Mouse (Mus musculus) WW6 (cell line): ENCODE measurements around the gene Disc1.

Source experiments
- DNase-seq: peaks from one replicate; pipeline ENCODE4 v3.0.0-alpha.2; 2013; ENCODE audit warnings: low read depth, low spot score

Gene Disc1

DNA sequence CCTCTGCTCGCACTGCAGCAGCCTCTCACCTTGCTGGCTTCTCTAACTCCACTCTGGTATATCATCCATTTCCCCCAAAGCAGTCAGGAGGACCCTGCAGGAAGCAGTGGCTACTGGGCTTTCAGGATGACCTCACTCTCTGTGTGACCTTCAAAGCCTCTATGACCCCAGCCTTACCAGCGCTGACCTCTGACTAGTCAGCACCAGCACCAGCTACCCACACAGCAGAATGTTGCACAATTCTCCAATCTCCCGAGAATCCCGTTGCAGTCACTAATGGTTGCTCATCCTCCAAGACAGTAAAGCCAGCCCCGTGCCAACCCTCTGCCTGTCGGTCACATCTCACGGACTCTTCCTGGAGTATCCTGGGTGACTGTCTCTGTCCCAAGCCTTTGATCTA, 73.6 kb downstream of the Disc1 start:
- no peak for DNase-seq

DNA sequence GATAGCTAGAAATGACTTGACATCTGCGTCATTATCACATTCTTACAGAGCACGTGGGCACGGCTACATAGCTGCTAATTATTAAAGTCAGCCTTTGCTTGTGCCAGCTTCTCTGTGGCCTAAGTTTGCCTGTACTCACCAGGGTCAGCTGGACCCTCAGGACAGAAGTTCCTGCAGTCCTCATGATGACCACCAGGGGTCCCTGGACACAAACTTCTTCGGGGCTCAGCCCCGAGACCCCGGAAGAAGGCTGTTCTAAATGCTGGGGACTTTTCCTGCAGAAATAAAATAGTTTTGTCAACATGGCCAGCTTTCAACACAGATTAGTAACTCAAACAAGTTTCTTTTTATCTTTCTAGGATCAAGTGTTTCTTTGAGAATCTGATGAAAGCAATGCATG, 74.3 kb downstream of the Disc1 start:
- no peak for DNase-seq

DNA sequence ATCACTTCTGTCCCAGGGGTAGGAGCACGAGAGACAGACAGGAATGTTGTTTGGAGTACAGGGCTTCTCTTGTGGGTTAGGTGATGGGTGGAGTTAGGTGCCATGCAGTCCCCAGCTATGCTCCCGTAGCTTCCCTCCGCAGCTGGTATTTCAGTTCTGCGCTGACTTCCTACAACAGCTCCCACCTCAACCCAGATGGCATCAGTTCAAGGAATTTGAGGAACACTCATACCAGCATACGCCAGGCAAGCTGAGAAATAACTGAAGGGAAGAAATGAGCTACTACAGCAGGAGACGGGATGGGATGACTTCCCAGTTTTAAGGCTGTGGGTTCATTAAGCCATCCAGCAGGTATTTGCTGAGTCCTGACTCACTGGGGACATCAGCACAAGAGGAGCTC, 76.8 kb downstream of the Disc1 start:
- DNase-seq: no peak

DNA sequence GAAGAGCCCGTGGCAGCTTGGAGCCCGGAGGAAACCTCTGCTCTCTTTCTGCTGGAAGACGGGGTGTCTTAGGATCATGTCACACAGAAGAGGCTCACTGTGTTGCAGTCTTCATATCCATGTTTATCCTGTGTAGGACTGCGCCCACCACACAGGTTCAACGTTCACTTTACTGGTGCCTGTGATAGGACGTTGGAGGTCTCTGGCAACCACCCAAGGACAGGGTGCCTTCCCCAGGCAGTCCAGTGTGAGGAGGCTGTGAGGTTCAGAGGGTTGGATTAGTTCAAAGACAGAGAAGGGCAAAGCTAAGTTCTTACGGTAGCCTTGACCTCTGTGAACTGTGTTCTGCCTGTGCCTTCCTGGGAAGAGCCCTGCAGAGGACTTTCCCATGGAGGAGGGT, 77.3 kb downstream of the Disc1 start:
- DNase-seq: no peak

DNA sequence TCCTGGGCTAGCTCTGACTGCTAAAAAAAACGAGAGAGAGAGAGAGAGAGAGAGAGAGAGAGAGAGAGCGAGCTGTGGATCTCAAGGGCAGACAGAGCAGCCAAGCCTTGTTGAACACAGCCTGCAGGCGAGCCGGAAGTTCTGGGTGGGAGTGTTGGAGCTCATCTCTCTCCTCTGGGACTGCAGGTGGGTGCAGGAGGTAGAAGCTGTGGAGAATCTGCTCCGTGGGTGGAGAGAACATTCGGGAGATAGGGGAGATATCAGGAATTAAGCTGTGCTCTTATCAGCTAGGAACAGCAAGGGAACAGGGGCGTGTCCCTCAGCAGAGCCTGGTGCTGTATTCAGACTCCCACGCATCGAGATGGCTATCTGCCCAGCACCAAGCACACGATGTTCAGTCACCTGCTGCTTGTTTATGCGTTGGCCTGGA, 79.7 kb downstream of the Disc1 start:
- no peak for DNase-seq

DNA sequence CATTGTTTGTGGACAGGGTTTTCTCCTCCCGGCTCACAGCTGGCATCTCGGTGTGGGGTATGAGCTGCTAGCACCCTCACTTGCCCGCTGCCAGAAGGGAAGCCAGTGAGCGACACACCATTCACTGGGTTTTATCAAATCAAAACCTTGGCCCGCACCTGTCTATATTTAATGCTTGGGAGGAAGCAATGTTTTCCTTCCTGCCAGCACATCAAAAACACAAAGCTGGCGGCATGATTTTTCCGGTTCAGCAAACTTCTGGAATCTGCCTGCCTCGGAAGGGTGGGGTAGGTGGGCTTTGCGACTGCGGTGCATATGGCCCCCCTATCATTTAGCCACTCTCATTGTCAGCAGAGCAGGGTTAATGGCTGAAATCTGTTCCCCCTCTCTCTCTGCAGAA, 80.9 kb downstream of the Disc1 start:
- DNase-seq: no peak

DNA sequence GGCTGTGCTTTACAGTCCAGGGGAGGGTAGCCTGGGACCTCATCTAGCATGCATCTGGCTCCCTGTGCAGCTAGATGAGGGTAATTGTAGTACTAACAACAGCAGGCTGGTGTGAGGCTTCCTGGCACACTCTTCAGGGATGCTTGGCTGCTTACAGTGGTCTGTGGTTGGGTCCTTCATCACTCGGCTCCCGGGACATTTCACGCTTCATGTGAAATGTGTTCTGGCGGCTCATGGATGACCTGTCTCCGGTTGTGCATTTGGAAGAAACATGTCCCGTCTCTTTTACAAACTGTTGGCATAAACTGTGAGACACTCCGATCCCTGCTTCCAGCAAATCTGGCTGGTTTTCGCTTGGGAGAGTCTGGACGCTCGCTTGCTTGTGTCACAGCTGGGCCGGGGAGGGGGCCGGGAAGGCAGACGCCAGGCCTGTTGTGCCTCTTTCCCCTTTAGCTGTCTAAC, 85.7 kb downstream of the Disc1 start:
- DNase-seq: no peak

DNA sequence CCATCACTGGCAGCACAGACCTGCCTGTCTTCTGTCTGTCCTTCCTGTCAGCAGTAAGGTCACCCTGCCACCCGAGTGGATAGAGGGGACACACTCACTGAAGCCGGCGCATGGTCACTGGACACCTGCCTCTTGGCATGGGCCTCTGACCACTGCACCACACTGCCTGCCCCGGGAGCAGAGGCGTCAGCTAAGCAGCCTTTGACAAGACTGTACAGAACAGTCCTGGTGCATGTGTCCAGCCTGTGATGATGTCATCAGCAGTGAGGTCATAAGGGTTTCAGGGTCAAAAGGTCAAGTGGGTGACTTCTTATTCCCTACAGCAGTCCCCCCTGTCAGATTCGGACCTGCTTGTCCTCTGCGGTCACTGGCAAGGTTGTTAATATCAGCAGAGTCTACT, 87.0 kb downstream of the Disc1 start:
- DNase-seq: no peak

DNA sequence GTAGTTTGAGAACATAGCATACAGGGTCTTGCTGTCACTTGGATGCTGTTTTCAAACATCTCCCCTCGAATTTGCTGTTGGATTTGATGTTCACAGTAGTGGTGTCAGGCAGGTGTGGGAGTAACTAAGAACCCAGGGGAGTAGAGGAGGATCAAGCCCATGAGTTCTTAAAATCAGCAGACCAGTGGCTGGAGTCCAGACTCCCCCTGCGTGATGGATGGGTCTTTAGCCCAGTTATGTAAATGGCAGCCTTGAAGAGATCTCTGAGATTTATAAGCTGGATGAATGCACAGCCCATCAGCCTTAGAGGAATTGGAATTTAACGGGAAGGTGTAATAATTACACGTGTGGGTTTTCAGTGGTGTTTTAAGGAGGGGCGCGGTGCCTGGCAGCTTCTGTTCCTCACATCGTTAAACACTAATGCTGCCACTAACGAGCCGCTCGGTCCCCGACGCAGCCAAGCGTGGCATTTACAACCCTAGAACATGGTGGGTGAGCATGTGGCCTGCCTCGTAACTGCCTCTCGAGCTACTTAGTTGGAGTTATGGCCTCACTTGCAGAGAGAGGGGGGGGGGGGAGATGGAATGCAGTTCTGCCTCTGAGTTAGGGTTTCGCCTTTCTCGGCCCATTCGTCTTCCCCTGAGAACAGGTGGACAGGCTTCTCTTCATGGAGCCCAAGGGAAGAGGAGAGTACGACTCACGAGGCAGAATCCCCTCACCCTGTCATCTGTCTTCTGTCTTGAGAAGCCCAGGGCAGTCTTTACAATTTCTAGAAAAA, 103.1 kb downstream of the Disc1 start:
- no peak for DNase-seq

DNA sequence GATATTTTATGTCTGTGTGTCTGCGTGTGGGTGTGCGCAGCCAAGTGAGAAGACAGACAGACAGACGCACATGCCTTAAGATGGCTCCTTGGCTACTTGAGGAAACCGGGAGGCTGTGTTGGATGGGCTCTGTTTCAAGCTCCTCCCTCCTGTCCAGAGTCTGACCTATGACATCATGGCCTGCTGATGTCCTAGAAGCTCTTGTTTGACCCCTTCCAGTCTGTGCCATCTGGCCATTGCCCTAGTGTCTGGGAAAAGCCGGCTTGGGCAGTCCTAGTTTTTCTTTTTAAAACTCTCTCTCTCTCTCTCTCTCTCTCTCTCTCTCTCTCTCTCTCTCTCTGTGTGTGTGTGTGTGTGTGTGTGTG, 103.6 kb downstream of the Disc1 start:
- no peak for DNase-seq

DNA sequence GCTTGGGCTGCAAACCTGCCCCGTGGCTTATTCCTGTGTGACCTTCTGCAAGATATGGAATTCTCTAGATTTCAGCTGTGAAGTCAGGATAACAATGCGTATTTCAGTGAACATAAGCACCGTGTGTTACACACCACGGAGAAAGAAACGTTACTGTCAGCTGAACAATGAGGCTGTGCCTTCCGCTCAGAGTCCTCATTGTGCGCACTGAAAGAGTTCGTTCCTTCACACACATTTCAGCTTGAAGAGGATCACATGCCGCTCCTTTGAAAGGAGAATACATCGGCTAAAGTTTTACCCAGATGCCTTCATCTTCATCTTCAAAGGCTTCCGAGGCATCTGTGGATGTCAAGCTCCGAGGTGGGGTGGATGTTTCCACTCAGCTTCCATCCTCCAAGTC, 105.4 kb downstream of the Disc1 start:
- no peak for DNase-seq

DNA sequence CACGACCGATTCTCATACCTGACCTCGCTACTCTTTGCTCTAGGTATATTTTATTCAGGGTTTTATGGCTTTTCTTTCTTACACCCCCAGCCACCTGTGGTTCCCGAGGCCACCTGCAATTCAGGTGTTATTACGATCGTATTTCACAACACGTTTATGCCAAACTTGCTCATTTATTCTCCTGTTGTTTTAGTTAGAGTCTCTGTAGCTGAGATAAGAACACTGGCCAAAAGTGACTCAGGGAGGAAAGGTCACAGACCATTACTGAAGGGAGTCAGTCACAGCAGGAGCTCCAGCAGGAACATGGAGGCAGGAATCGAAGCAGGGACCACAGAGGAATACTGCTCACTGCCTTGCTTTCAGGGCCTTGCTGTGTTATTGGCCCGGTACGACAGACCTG, 109.5 kb downstream of the Disc1 start:
- no peak for DNase-seq

DNA sequence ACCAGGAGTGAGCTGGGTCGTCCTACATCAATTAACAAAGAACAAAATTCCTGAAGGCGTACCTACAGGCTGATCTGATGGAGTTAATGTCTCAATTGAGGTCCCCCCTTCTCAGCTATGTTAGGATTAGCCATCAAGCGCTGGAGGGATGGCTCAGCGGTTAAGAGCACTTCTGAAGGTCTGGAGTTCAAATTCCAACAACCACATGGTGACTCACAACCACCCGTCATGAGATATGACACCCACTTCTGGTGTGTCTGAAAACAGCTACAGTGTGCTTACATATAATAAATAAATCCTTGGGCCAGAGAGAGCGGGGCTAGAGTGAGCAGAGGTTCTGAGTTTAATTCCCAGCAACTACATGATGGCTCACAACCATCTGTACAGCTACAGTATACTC, 109.9 kb downstream of the Disc1 start:
- DNase-seq: no peak

DNA sequence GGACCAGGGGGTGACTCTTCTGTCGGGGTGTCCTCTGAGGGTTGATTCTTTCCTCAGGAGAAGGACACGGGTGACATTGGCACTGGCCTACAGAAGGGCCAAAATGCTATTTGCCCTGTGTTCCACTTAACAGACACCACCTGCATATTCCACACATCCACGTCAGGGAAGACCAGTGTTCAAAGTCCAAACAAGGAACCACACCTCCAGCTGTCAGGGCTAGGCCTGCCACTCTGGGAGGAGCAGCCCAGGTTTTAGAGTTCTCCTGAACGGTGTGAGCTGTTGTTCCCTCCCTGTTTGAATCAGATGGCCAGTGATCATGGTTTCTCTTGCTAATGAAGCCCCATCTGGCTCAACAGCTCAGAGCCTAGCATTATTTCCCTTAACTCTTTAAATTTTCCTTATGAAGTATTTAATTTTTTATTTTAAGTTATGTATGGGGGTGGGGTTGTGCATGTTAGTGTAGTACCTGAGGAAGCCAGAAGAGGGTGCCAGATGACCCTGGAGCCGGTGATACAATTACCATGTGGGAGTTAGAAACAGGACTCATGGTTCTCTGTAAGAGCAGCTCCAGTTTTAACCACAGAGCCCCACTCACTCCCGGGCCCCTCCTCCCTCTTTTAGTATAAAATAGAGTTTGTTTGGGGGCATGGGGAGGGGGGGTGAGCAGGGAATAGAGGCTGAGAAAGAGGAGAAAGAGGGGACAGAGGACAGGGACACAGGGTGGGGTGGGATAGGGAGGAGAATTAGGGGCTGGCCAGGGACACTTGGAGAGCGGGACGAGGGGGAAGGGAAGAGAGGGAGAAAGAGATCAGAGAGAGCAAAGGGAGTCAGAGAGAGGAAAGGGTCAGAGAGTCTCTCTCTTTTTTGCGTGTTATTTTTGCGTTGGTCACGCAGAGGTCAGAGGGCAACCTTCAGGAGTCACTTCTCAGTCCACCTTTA, 111.8 kb downstream of the Disc1 start:
- no peak for DNase-seq

DNA sequence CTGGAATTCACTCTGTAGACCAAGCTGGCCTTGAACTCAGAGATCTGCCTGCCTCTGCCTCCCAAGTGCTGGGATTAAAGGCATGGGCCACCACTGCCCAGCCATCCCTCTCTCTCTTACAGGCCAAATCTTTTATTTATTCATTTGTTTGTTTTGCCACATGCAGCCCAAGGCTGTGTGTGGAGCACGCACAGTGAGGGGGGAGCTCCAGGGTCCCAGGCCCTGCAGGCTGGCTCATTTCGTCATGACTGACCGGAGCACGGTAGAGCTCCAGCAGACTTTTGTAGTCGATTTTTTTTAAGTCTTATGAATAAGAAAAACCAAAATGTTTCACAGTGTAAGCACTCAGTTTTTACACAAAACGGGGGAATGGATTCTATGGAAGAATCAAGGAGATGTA, 112.5 kb downstream of the Disc1 start:
- no peak for DNase-seq

DNA sequence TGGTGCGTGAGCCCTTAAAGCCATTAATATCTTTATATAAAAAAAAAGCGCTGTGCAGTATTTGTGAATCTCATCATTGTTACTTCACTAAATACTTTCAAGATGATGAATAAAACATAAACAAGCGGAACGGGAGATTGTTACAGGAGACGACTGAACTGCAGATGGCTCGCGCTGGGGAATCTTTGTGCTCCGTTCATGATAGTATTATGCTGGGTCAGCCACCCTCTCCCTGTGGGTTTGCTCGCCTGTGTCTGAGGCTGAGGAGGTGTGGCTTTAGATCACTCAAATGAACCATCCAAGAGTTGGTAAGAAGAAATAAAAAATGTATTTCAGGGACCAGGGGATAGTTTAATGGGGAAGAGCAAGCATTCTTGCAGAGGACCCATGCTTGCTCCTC, 113.0 kb downstream of the Disc1 start:
- no peak for DNase-seq

DNA sequence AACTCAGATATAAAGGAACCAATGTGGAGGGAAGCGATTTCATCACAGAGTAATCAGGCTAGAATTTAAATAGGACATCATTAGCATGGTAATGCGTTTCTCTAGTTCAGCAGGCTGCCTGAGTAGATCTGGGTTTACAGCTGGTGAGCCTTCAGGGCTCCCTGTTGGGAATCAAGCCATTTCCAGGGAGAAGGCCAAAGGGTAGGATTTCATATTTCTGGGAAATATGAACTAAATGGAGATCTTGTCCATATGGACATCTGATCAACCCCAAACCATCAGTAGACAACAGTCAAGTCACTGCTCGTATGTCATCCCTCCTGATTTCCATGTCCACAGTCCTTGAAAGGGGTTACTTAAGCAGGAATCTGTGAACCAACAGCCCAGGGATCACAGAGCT, 115.6 kb downstream of the Disc1 start:
- no peak for DNase-seq

DNA sequence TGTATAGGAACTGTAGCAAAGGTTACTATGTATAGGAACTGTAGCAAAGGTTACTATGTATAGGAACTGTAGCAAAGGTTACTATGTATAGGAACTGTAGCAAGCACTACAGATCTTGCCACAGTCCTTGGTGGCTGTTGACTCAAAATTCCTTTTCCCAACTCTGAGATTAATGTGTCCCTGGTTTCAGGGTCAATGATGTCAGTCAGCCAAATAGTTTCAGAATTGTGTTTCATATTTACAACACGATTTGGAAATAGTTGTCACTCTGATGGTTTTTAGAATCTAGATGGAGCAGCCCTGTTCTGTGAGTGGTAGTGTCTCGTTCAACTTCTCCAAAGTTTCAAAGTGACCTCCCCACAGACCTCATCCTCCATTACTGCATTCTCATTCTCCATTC, 117.5 kb downstream of the Disc1 start:
- no peak for DNase-seq

DNA sequence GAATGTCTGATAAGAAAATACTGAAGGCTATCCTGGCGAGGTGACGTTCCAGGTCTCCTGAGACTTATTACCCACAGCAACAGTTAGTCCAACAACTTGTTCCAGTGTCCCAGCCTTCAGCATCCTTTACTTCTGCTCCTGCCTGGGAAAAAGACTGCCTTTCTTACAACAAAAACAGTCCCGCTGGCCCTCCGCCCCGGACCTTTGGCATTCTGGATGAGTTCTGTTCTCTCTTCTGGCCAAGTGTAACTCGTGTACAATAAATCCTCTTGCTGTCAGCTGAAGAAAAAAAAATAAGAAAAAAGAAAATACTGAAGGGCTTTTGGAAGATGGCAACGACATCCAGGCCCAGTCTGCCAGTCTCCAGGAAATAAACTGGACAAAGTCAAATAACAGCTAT, 120.2 kb downstream of the Disc1 start:
- DNase-seq: no peak

DNA sequence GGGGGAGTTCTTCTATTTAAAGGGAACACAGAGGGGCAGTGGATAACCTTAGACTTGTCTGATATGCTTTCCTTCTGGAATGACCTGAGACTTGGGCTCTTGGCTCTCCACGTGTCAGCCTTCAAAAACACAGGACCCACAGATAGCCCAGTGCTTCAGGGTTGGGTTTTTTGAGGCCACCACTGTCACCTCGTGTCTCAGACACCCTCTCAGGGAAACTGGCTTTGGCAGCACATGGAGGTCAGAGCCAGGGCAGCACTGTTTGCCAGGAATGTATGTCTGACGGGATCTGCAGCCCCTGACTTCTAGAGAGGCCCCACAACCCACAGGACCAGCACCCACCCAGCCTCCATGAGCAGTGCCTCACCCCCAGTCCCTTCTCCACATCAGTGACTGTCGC, 120.9 kb downstream of the Disc1 start:
- DNase-seq: no peak

DNA sequence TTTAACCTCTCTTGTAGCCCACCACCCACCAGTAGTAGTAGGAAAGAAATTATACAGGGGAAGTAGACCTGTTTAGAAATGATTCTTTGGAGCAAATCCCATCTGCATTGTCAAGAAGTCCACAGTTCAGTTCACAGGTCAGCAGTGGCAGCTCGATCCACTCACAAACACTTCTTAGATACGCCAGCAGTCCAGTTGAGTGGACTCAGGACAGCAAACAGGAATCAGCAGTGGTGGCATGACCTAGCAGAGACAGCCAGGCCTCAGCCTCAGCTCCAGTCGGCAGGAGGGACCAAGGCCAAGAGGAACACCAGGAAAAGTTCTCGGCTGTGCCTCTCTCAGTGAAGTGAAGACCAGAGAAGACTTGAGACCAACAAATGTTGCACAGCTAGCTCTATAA, 121.7 kb downstream of the Disc1 start:
- DNase-seq: no peak

DNA sequence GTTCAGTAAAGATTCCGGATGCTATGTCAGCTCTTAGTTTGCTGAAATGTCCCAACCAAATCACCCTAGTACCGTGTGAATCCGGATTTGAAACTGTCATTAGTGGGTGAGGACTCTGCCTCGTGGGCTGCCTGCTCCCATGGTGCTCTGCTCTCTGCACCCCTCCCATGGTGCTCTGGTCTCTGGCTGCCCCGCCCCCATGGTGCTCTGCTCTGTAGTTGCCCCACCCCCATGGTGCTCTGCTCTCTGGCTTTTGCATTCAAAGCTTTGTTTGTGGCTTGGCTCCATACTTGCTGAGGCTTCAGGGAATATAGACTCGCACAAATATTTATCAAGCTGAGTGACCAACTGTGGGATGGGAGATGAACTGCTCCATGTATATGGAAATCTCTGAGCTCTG, 123.1 kb downstream of the Disc1 start:
- DNase-seq: no peak

DNA sequence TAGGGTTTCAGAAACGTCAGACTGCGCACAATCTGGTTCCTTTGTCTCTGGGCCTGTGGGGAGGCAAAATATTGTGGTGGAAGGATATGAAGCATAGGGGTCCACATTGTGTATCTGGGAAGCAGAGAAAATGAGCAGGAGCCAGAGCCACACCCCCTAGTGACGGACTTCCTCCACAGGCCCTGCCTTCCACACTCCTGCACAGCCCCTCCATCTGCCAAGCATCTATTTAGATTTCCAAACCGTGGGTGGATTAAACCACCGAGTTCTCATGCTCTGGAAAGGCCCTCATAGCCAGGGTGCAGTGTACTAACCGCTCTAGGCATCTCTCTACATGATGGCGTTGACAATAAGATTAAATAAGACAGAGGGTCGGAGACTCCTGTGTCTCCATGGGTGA, 124.0 kb downstream of the Disc1 start:
- no peak for DNase-seq
